Mouse (Mus musculus) leukemia stem cell, adult 10-12 weeks (primary cell): ENCODE data around the gene Unc119b. TPM values are rescaled to one million over a fixed set of nuclear protein-coding genes. Genes with fewer than 3 reads are reported as not detected.

Experiments
- polyA plus RNA-seq: library from polyadenylated mRNA; stranded (reverse); fragments of >175 nt; gene quantifications from 2 replicates; pipeline ENCODE4 v1.2.3, GENCODE M21; 2012; ENCODE audit warnings: low replicate concordance

Unc119b gene
- polyA plus RNA-seq: 68.3 and 86.1 TPM in 2 replicates

DNA sequence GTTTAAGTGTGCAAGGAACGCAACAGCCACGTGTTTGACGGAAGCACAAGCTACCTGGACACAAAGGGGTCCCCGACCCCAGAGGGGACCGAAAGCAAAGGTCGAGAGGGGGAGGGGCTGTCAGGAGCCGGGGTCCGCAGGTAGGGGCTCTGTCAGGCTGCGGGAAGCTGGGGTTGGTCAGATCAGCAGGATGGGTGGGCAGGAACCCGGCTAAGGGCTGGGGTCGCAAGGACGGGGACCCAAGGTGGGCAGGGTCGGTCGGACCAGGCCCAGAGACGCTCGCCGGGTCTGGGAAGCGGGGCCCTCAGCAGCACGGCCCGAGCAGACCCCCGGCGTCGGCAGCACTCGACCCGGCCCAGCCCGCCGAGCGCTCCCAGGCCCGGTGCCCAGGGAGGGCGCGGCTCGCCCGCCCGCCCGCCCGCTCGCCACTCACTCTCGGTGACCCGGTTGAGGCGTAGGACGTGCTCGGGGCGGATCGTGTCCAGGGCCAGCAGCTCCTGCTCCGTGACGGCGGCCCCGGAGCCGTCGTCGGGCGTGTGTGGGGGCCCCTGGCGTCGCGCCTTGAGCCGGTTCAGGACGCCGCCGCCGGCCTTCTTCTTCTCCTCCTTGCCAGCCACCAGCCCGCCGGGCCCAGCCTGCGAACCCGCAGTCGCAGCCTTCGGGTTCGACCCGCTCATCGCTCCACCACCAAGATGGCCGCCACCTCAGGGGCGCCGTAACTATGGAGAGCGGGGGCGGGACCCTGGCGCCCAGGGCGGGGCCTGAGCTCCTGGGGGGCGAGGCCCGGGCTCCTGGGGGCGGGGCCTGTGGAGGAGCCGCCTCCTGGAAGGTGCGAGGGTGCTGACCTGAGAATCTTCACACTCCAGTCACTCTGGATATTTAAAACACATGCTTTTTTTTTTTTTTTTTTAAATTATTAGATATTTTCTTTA, at the start of gene Unc119b:
TSS of gene Unc119b (minus strand) at position 742 of the 932 bp plus-strand sequence.

DNA sequence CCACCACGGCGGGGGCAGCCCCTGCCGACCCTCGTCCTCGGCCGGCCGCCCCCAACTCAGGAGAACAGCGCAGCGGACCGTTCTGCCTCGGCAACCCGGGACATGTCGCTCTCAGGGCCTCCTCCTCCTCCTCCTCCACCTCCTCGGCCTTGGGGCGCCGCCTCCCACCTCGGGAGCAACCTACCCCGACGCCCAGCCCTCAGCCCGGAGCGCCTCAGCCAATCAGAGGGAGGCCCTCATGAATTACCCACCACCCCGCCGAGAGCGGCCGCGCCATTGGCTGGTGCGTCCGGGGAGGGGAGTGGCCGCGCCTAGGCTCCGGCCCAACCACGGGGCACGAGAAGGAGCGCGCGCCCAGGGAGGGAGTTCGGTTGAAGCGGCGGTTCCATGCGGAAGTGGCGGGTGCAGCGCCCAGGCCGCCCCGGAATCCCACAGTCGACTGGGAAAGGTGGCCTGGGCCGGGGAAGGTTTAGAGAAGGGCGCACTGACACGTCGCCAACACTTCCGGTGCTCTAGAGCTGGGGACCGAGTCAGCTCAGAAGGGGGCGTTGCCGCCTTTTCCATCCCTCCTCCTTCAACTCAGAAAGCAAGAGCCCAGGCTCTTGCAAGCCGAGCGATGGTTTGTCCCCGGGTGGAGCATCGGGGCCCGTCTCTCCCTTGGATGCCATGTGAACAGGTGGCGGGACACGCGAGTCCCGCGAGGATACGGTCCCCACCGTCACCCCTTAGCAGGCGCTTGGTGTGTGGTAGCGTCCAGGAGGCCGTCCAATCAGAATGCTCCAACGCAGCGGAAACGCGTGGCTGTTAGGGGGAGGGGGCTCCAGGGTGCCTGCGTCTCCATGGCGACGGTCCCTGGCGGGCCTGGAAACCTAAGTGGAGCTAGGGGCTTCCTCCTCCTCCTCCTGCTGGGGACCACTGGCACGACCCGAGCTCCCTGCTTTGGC, 23.5 kb upstream of the Unc119b start, which contains the start of gene Mlec:
TSS of gene Mlec (minus strand) at position 140 of the 944 bp plus-strand sequence.

DNA sequence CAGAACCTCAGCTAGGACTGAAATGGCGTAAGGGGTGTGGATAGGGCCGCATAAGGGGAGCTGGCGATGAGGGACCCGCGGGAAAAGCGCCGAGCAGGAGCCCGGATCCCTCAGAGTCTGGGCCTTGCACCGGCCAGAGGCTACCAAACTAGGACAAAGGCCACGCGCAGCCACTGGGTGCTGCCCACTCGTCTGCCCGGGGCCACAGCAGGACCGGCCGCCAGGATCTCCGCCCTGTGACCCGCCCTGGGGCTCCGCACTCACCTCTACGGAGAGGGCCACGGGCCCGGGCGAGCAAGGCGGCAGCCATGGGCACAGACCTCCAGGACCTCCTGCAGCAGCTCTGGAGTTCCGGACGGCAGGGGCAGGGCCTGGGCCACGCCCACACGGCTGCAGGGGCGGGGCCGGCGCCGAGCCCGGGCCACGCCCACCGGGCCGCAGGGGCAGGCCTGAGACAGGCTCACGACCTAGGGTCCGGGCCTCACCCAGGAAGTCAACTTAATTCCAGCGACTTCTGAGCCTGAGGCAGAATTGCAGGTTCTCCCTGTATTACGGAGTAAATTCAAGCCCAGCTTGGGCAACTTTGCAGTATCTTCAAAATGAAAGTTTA, 15.7 kb downstream of the Unc119b start, which contains the start of gene Acads:
TSS of gene Acads (minus strand) at position 386 of the 610 bp plus-strand sequence.

GRCm38 (mm10) chr5:115098195-115098594, 36.6 kb downstream of the Unc119b start, which contains the start of gene Gm10401:
Gm10401 (minus strand) TSS chr5:115098295.

Other genes with a start within 250 kb of the Unc119b start
- gene Oasl2, start 238.0 kb downstream of the Unc119b start, polyA plus RNA-seq: 0.62 and 0.63 TPM in 2 replicates
- gene Oasl1, start 211.7 kb downstream of the Unc119b start, polyA plus RNA-seq: 37.9 and 76.2 TPM in 2 replicates
- gene 2210016L21Rik, start 192.8 kb downstream of the Unc119b start, polyA plus RNA-seq: 43.8 and 58.4 TPM in 2 replicates
- 0.20 and 0.42 TPM in 2 replicates for gene Hnf1a, start 163.9 kb downstream of the Unc119b start, polyA plus RNA-seq
- 22.8 and 50.6 TPM in 2 replicates for gene Sppl3, start 123.8 kb downstream of the Unc119b start, polyA plus RNA-seq
- not detected in 2 replicates for gene Gm10401, start 36.7 kb downstream of the Unc119b start, polyA plus RNA-seq
- gene Acads, start 15.6 kb downstream of the Unc119b start, polyA plus RNA-seq: 25.9 and 44.0 TPM in 2 replicates
- gene Mlec, start 23.2 kb upstream of the Unc119b start, polyA plus RNA-seq: 33.4 and 81.7 TPM in 2 replicates
- gene Cabp1, start 59.4 kb upstream of the Unc119b start, polyA plus RNA-seq: 0.44 and 0.99 TPM in 2 replicates
- gene Pop5, start 100.9 kb upstream of the Unc119b start, polyA plus RNA-seq: 53.2 and 80.8 TPM in 2 replicates
- gene Rnf10, start 137.9 kb upstream of the Unc119b start, polyA plus RNA-seq: 290 and 465 TPM in 2 replicates
- gene Coq5, start 144.7 kb upstream of the Unc119b start, polyA plus RNA-seq: 24.4 and 41.7 TPM in 2 replicates
- 62.9 and 230 TPM in 2 replicates for gene Dynll1, start 166.0 kb upstream of the Unc119b start, polyA plus RNA-seq
- gene Srsf9, start 192.2 kb upstream of the Unc119b start, polyA plus RNA-seq: 62.0 and 96.9 TPM in 2 replicates
- 5.0 and 11.2 TPM in 2 replicates for gene Gatc, start 206.2 kb upstream of the Unc119b start, polyA plus RNA-seq
- gene Triap1, start 206.2 kb upstream of the Unc119b start, polyA plus RNA-seq: 0.77 and 3.8 TPM in 2 replicates
- gene Cox6a1, start 214.0 kb upstream of the Unc119b start, polyA plus RNA-seq: 2,307 and 4,034 TPM in 2 replicates